Mouse (Mus musculus): ENCODE data around the gene Col4a4. TPM values are rescaled to one million over a fixed set of nuclear protein-coding genes. Genes with fewer than 3 reads are reported as not detected.

The Col4a4 gene
- 0.42 and 0.61 TPM in 2 replicates for total RNA-seq (2014; rRNA removed)
- 0.40 and 0.61 TPM in 2 replicates for polyA plus RNA-seq (2015; fragmentation: Nextera tagmentation; extraction: Ambion mirVana)

GRCm38 (mm10) chr1:82586713-82587399 lies at the start of gene Col4a4, which contains the start of gene Col4a3:
Gene Col4a4 (minus strand): TSS chr1:82586849.
Gene Col4a3 (plus strand): TSS chr1:82586921.
- Histone ChIP-seq H3K27ac (no peak within 1 kb of the TSS), H3K9me3 (ENCODE audit: low read length) (no peaks in the 10 kb centered on the region), H3K36me3 (ENCODE audit: insufficient read depth, low read length) (no peaks in the 10 kb centered on the region), H3K4me3 (ENCODE audit: low read length) (peak within 1 kb of the TSS; percentile 36), H3K27me3 (ENCODE audit: insufficient read depth, low read length) (no peaks in the 10 kb centered on the region), H3K4me2 (ENCODE audit: low read depth, low read length) (peak within 1 kb of the TSS; percentile 72), H3K9ac (replicated peaks; ENCODE audit: low read length) (peak within 1 kb of the TSS; percentile 38; the same call in 1 of the 2 replicates), H3K4me1 (ENCODE audit: insufficient read depth, low read length) (peaks cover 14% of the 10 kb centered on the region; the same call in 1 of the 2 replicates)
- DNase-seq (ENCODE audit: low spot score): peak; percentile 27
- ATAC-seq: peak; percentile 64; the same call in 1 of the 2 replicates
- no peak for TF ChIP-seq CTCF (IDR thresholded peaks at IDR 0.05; ENCODE audit: low read depth)
- WGBS: 5% methylated on average over 34 of the region's 34 CpGs

- Histone ChIP-seq H3K9ac (replicated peaks; ENCODE audit: low read length) (no peak overlapping the region), H3K36me3 (ENCODE audit: insufficient read depth, low read length) (no peaks in the 10 kb centered on the region), H3K27ac (no peak overlapping the region), H3K4me1 (ENCODE audit: insufficient read depth, low read length) (no peaks in the 10 kb centered on the region; the same call in 1 of the 2 replicates), H3K9me3 (ENCODE audit: low read length) (no peaks in the 10 kb centered on the region), H3K4me3 (ENCODE audit: low read length) (no peak overlapping the region), H3K27me3 (ENCODE audit: insufficient read depth, low read length) (no peaks in the 10 kb centered on the region), H3K4me2 (ENCODE audit: low read depth, low read length) (no peak overlapping the region)
- DNase-seq (ENCODE audit: low spot score) (no peak), ATAC-seq (no peak)
- 75% methylated on average over 4 of the region's 4 CpGs for WGBS
- no peak for TF ChIP-seq CTCF (IDR thresholded peaks at IDR 0.05; ENCODE audit: low read depth)
These were observed 49.7 kb upstream of the Col4a4 start for GRCm38 (mm10) chr1:82636321-82636720.

- Histone ChIP-seq H3K4me3 (ENCODE audit: low read length) (no peak overlapping the region), H3K9ac (replicated peaks; ENCODE audit: low read length) (no peak overlapping the region), H3K4me1 (ENCODE audit: insufficient read depth, low read length) (no peaks in the 10 kb centered on the region), H3K4me2 (ENCODE audit: low read depth, low read length) (no peak overlapping the region), H3K36me3 (ENCODE audit: insufficient read depth, low read length) (no peaks in the 10 kb centered on the region), H3K27ac (no peak overlapping the region), H3K27me3 (ENCODE audit: insufficient read depth, low read length) (no peaks in the 10 kb centered on the region), H3K9me3 (ENCODE audit: low read length) (no peaks in the 10 kb centered on the region)
- no peak for TF ChIP-seq CTCF (IDR thresholded peaks at IDR 0.05; ENCODE audit: low read depth)
- 85% methylated on average over 9 of the region's 9 CpGs for WGBS
- DNase-seq (ENCODE audit: low spot score): no peak
- peak; percentile 27; the same call in 1 of the 2 replicates for ATAC-seq
These were observed 48.6 kb upstream of the Col4a4 start for GRCm38 (mm10) chr1:82635254-82635620.

- peak; percentile 81 for DNase-seq (ENCODE audit: low spot score)
- TF ChIP-seq CTCF (IDR thresholded peaks at IDR 0.05; ENCODE audit: low read depth): no peak
- Histone ChIP-seq H3K4me1 (ENCODE audit: insufficient read depth, low read length) (no peaks in the 10 kb centered on the region), H3K9me3 (ENCODE audit: low read length) (no peaks in the 10 kb centered on the region), H3K9ac (replicated peaks; ENCODE audit: low read length) (no peak overlapping the region), H3K4me2 (ENCODE audit: low read depth, low read length) (0 out of 2 replicates have a peak overlapping the region, but pooled peaks have one; percentile 2), H3K27me3 (ENCODE audit: insufficient read depth, low read length) (no peaks in the 10 kb centered on the region), H3K4me3 (ENCODE audit: low read length) (no peak overlapping the region), H3K27ac (no peak overlapping the region), H3K36me3 (ENCODE audit: insufficient read depth, low read length) (no peaks in the 10 kb centered on the region)
- peak; percentile 92 for ATAC-seq
- 49% methylated on average over 19 of the region's 19 CpGs for WGBS
These were observed 48.0 kb upstream of the Col4a4 start for GRCm38 (mm10) chr1:82634545-82635253.

- Histone ChIP-seq H3K4me2 (ENCODE audit: low read depth, low read length) (no peak overlapping the region), H3K9ac (replicated peaks; ENCODE audit: low read length) (no peak overlapping the region), H3K9me3 (ENCODE audit: low read length) (no peaks in the 10 kb centered on the region), H3K36me3 (ENCODE audit: insufficient read depth, low read length) (no peaks in the 10 kb centered on the region), H3K27me3 (ENCODE audit: insufficient read depth, low read length) (no peaks in the 10 kb centered on the region), H3K4me3 (ENCODE audit: low read length) (no peak overlapping the region), H3K27ac (no peak overlapping the region), H3K4me1 (ENCODE audit: insufficient read depth, low read length) (no peaks in the 10 kb centered on the region)
- ATAC-seq: no peak
- TF ChIP-seq CTCF (IDR thresholded peaks at IDR 0.05; ENCODE audit: low read depth): no peak
- WGBS: 79% methylated on average over 6 of the region's 6 CpGs
- no peak for DNase-seq (ENCODE audit: low spot score)
These were observed 44.6 kb upstream of the Col4a4 start for GRCm38 (mm10) chr1:82631169-82631792.

GRCm38 (mm10) chr1:82629495-82629894 lies 42.8 kb upstream of the Col4a4 start:
- Histone ChIP-seq H3K9ac (replicated peaks; ENCODE audit: low read length) (no peak overlapping the region), H3K27ac (no peak overlapping the region), H3K4me2 (ENCODE audit: low read depth, low read length) (no peak overlapping the region), H3K36me3 (ENCODE audit: insufficient read depth, low read length) (no peaks in the 10 kb centered on the region), H3K9me3 (ENCODE audit: low read length) (no peaks in the 10 kb centered on the region), H3K4me1 (ENCODE audit: insufficient read depth, low read length) (no peaks in the 10 kb centered on the region), H3K27me3 (ENCODE audit: insufficient read depth, low read length) (no peaks in the 10 kb centered on the region), H3K4me3 (ENCODE audit: low read length) (no peak overlapping the region)
- DNase-seq (ENCODE audit: low spot score) (no peak), ATAC-seq (no peak)
- 82% methylated on average over 5 of the region's 5 CpGs for WGBS
- no peak for TF ChIP-seq CTCF (IDR thresholded peaks at IDR 0.05; ENCODE audit: low read depth)

Data from hindbrain, postnatal 0 days (tissue).